Mouse (Mus musculus) heart, postnatal 14 days (tissue): Measurements from ENCODE around the gene Borcs5. TPM values are rescaled to one million over a fixed set of nuclear protein-coding genes. Genes with fewer than 3 reads are reported as not detected.

Experiments used
- DNase-seq, 2 experiments: peaks; one replicate each; pipeline ENCODE4 v3.0.0; 2021 to 2022
- intact Hi-C: fragments of 180-260 bp; cut with DNase I; formaldehyde crosslinking; loops from one replicate; pipeline ENCODE4 v1.15.1; 2025
- long read RNA-seq, 2 experiments: library from polyadenylated mRNA; stranded (forward); transcript quantifications; one replicate each; pipeline ENCODE4 v2.0.0; 2021
- total RNA-seq, 2 experiments: library from RNA; stranded (reverse); gene quantifications; 2 replicates each; pipeline ENCODE4 v1.2.3; 2021

Borcs5 gene
- total RNA-seq, result 1 to 10 TPM; 9.1 to 9.9 TPM
- long read RNA-seq, experiment 1, transcript Borcs5-201 (4 exons, 1,764 nt), result major isoform, 24 of 26 reads
- long read RNA-seq, experiment 1, partial matches to known transcripts, result 0 of 26 reads
- long read RNA-seq, experiment 1, other reads (novel, unspliced or antisense), result 2 of 26 reads
- long read RNA-seq, experiment 2, transcript Borcs5-201 (4 exons, 1,764 nt), result major isoform, 22 of 23 reads
- long read RNA-seq, experiment 2, partial matches to known transcripts, result 1 of 23 reads
- long read RNA-seq, experiment 2, other reads (novel, unspliced or antisense), result 0 of 23 reads

GRCm38 (mm10) chr6:134639210-134639609 is at the start of gene Borcs5:
Gene Borcs5 (plus strand): TSS chr6:134639510.
- intact Hi-C loops, result no loop called here
- DNase-seq, result no peak

GRCm38 (mm10) chr6:134591614-134592013 is 47.7 kb upstream of the Borcs5 start:
- intact Hi-C loops, result no loop called here
- no peak for DNase-seq

- intact Hi-C loops, result no loop called here
- DNase-seq, result peak; percentile 60 to 66
These were observed 44.5 kb upstream of the Borcs5 start for GRCm38 (mm10) chr6:134594569-134595442.

GRCm38 (mm10) chr6:134597651-134598229 is 41.6 kb upstream of the Borcs5 start:
- no peak for DNase-seq
- intact Hi-C loops, result no loop called here

- intact Hi-C loops, result no loop called here
- no peak for DNase-seq
These were observed 40.1 kb upstream of the Borcs5 start for GRCm38 (mm10) chr6:134599239-134599638.

- intact Hi-C loops, result no loop called here
- DNase-seq, result no peak
These were observed 38.2 kb upstream of the Borcs5 start for GRCm38 (mm10) chr6:134601130-134601529.

GRCm38 (mm10) chr6:134601766-134602165 is 37.5 kb upstream of the Borcs5 start:
- intact Hi-C loops, result no loop called here

GRCm38 (mm10) chr6:134602371-134603003 is 36.8 kb upstream of the Borcs5 start:
- no peak for DNase-seq
- intact Hi-C loops, result no loop called here

More at GRCm38 (mm10) chr6:134601766-134602165, 37.5 kb upstream of the Borcs5 start:
- no peak for DNase-seq

GRCm38 (mm10) chr6:134605196-134605595 is 34.1 kb upstream of the Borcs5 start:
- intact Hi-C loops, result loop anchor here (5.0 kb wide), 2 partner anchors 37 to 133 kb away; no protein-coding TSS in a partner anchor
- DNase-seq, result no peak

- intact Hi-C loops, result loop anchor here (2.0 to 5.0 kb wide), 3 partner anchors 36 to 134 kb away; partner anchors contain the start of gene Lrp6
- no peak for DNase-seq
These were observed 32.8 kb upstream of the Borcs5 start for GRCm38 (mm10) chr6:134606540-134606939.

- intact Hi-C loops, result loop anchor here (1.0 to 5.0 kb wide), 4 partner anchors 35 to 180 kb away; partner anchors contain the start of gene Lrp6
- peak; percentile 31 to 56 for DNase-seq
These were observed 32.2 kb upstream of the Borcs5 start for GRCm38 (mm10) chr6:134606949-134607746.

- DNase-seq, result no peak
- intact Hi-C loops, result no loop called here
These were observed 28.9 kb upstream of the Borcs5 start for GRCm38 (mm10) chr6:134610380-134610779.

- no peak for DNase-seq
- intact Hi-C loops, result no loop called here
These were observed 27.4 kb upstream of the Borcs5 start for GRCm38 (mm10) chr6:134611896-134612295.

GRCm38 (mm10) chr6:134614322-134614721 is 25.0 kb upstream of the Borcs5 start:
- intact Hi-C loops, result no loop called here
- DNase-seq, result no peak

- intact Hi-C loops, result no loop called here
- peak; percentile 89 to 91 for DNase-seq
These were observed 24.3 kb upstream of the Borcs5 start for GRCm38 (mm10) chr6:134614723-134615648.

GRCm38 (mm10) chr6:134617589-134617988 is 21.7 kb upstream of the Borcs5 start:
- no peak for DNase-seq
- intact Hi-C loops, result loop anchor here (2.0 kb wide), 1 partner anchor 23 kb away; no protein-coding TSS in a partner anchor

GRCm38 (mm10) chr6:134620129-134620528 is 19.2 kb upstream of the Borcs5 start:
- no peak for DNase-seq
- intact Hi-C loops, result no loop called here

GRCm38 (mm10) chr6:134620846-134621551 is 18.3 kb upstream of the Borcs5 start:
- peak; percentile 26 to 52 for DNase-seq
- intact Hi-C loops, result no loop called here
